Mouse (Mus musculus): ENCODE data around the gene Kif9.

GRCm38 (mm10) chr9:110436041-110436440 is 40.7 kb upstream of the Kif9 start:
- TF ChIP-seq CTCF (IDR thresholded peaks at IDR 0.05; ENCODE audit: control insufficient read depth, insufficient read depth, low read length): no peak
- no peak for TF ChIP-seq POLR2A (IDR thresholded peaks at IDR 0.05; ENCODE audit: borderline replicate concordance, control insufficient read depth, low read depth, low read length)

All from bone marrow, adult 2 months (tissue).